Mouse (Mus musculus) Muller cell, postnatal 12 days (primary cell): ENCODE results near the gene Rxrg.
A peak's percentile ranks its signal among the peaks of the same experiment; 100 is the strongest.

ENCODE experiments used
- DNase-seq: peaks from one replicate; pipeline ENCODE4 v3.0.0-alpha.2; 2015; ENCODE audit errors: inconsistent ontology term

Rxrg gene

GRCm38 (mm10) chr1:167644866-167645537, 46.8 kb downstream of the Rxrg start:
- peak; percentile 77 for DNase-seq

- no peak for DNase-seq
Observed at GRCm38 (mm10) chr1:167648670-167649069, 50.5 kb downstream of the Rxrg start.

GRCm38 (mm10) chr1:167649122-167649633, 51.0 kb downstream of the Rxrg start:
- no peak for DNase-seq

GRCm38 (mm10) chr1:167652336-167652735, 54.2 kb downstream of the Rxrg start:
- no peak for DNase-seq

- DNase-seq = no peak
Observed at GRCm38 (mm10) chr1:167659065-167659464, 60.9 kb downstream of the Rxrg start.

GRCm38 (mm10) chr1:167660521-167661101, 62.4 kb downstream of the Rxrg start:
- DNase-seq = peak; percentile 96

GRCm38 (mm10) chr1:167661123-167661522, 62.9 kb downstream of the Rxrg start:
- no peak for DNase-seq

- no peak for DNase-seq
Observed at GRCm38 (mm10) chr1:167663136-167663535, 65.0 kb downstream of the Rxrg start.

GRCm38 (mm10) chr1:167669796-167670195, 71.6 kb downstream of the Rxrg start:
- DNase-seq = no peak

- DNase-seq = no peak
Observed at GRCm38 (mm10) chr1:167672433-167672987, 74.3 kb downstream of the Rxrg start.

GRCm38 (mm10) chr1:167679061-167679460, 80.9 kb downstream of the Rxrg start:
- no peak for DNase-seq

- no peak for DNase-seq
Observed at GRCm38 (mm10) chr1:167688001-167688346, 89.8 kb downstream of the Rxrg start.

- peak; percentile 46 for DNase-seq
Observed at GRCm38 (mm10) chr1:167688347-167689231, 90.4 kb downstream of the Rxrg start.

GRCm38 (mm10) chr1:167689232-167689261, 90.9 kb downstream of the Rxrg start, which contains the start of gene Lmx1a:
Gene Lmx1a, plus strand, starts transcription at chr1:167689237.
- no peak for DNase-seq
